Comparison of ENCODE assay signal across 23 mouse cellular contexts in the genomic region with DNA sequence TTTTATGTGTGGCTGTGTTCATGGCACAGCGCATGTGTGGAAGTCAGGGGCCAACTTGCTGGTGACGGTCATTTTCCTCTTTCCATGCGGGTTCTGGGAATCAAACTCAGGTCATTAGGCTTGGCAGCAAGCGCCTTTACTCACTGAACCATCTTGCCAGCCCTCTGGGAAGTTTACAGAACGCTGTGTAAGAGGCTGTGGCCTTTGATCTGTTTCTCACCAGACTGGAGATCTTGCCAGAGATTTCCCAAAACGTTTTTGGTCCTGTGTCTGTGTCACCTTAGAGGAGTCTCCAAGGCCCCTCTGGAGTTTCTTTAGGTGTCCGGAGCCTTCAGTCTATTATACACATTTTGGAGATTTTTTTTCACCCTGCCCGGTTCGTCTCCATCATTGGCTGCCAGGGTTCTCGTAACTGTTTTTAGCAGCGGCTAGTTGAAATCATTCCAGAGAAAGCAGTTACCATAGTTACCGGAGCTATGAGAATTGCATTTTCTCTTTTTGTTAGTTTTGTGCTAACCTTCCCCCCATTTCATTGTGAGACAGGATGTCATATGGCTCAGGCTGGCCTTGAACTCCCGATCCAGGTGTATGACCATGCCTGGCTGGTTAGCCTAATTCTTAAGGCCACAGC. TPM values are rescaled to one million over a fixed set of nuclear protein-coding genes. Genes with fewer than 3 reads are reported as not detected.
DNase-seq lines count a peak whose midpoint lies in the region; ATAC-seq and TF ChIP-seq lines count a peak whose summit lies in the region.
"Had no signal": no experiment of that assay in that cellular context is flagged by ENCODE, and none has a peak within 500 bp of the region (broad histone marks: within the 10 kb centered on the region; RNA-seq: fewer than 3 reads in every experiment).

No protein-coding gene starts in this region.

- intact Hi-C loops in left cerebral cortex, adult 2 months (cut with DNase I), result no loop called here
- intact Hi-C loops in heart, adult 2 months (cut with DNase I), result no loop called here

- H3K4me1 ChIP-seq in lung, embryonic 16.5 days (replicated peaks; ENCODE audit: control insufficient read depth, insufficient read depth, low read length), result peaks cover 48% of the 10 kb centered on the region
- peaks cover 4% of the 10 kb centered on the region; the same call in 1 of the 2 replicates for H3K4me1 ChIP-seq in heart, adult 2 months (ENCODE audit: control insufficient read depth, insufficient read depth, low read length)

- H3K36me3 ChIP-seq in lung, embryonic 16.5 days (ENCODE audit: control insufficient read depth, insufficient read depth, low read length), result peaks cover 2% of the 10 kb centered on the region
- H3K36me3 ChIP-seq in heart, adult 2 months (ENCODE audit: control insufficient read depth, insufficient read depth, low read length), result peaks cover 3% of the 10 kb centered on the region

- TF ChIP-seq EP300 in heart, adult 2 months (IDR thresholded peaks at IDR 0.05; ENCODE audit: insufficient read depth, low read depth, low read length), result no peak

- no peak for DNase-seq in frontal cortex, postnatal 10 days (ENCODE audit: low spot score in 2 of 2)
- no peak for DNase-seq in left cerebral cortex, adult 2 months (ENCODE audit: extremely low spot score in 1 of 2, low spot score in 2 of 2)
- DNase-seq in left cerebral cortex, adult 9 months (ENCODE audit: low spot score in 2 of 2), result no peak
- no peak for DNase-seq in lung, postnatal 10 days
- peak; percentile 78 for DNase-seq in brain, adult 2 months (ENCODE audit: low read depth, low spot score)
- no peak for DNase-seq in heart, adult 2 months
- DNase-seq: adrenal gland, adult 2 months; cerebellum, adult 11-12 months; cerebellum, postnatal 10 days; gastrocnemius, postnatal 36 days; kidney, adult 9 months; kidney, postnatal 14 days had no signal

- WGBS in lung, embryonic 16.5 days, result 46% methylated on average over 13 of the region's 13 CpGs
- 73% methylated on average over 13 of the region's 13 CpGs for WGBS in heart, adult 2 months

- no peak for TF ChIP-seq POLR2A in heart, adult 2 months (IDR thresholded peaks at IDR 0.05; ENCODE audit: insufficient read depth, low read depth, low read length)

- peak; percentile 54 for ATAC-seq in frontal cortex, adult (ENCODE audit: low TSS enrichment)
- ATAC-seq in lung, embryonic 16.5 days (ENCODE audit: low read depth), result no peak
- ATAC-seq: Patski had no signal

- H3K9me3 ChIP-seq in lung, embryonic 16.5 days (ENCODE audit: control insufficient read depth, low read length), result no peaks in the 10 kb centered on the region
- H3K9me3 ChIP-seq: embryonic facial prominence, embryonic 10.5 days; G1E; limb, embryonic 15.5 days; liver, embryonic 15.5 days; midbrain, embryonic 10.5 days; neural tube, embryonic 13.5 days had no signal

- peaks cover 1% of the 10 kb centered on the region for H3K79me2 ChIP-seq in heart, adult 2 months (replicated peaks; ENCODE audit: control insufficient read depth, insufficient read depth, low read length)

- no peak for TF ChIP-seq CTCF in left cerebral cortex, adult 2 months (IDR thresholded peaks at IDR 0.05)
- no peak for TF ChIP-seq CTCF in heart, adult 2 months (IDR thresholded peaks at IDR 0.05)

- no peak overlapping the region for H3K4me3 ChIP-seq in left cerebral cortex, adult 2 months
- no peak overlapping the region for H3K4me3 ChIP-seq in lung, embryonic 16.5 days (ENCODE audit: low read length)
- H3K4me3 ChIP-seq in heart, adult 2 months, result no peak overlapping the region
- H3K4me3 ChIP-seq: embryonic facial prominence, embryonic 10.5 days; limb, embryonic 15.5 days; liver, embryonic 15.5 days; midbrain, embryonic 10.5 days; neural tube, embryonic 13.5 days had no signal

- H3K27me3 ChIP-seq in lung, embryonic 16.5 days (ENCODE audit: control insufficient read depth, insufficient read depth, low read depth, low read length), result no peaks in the 10 kb centered on the region
- no peaks in the 10 kb centered on the region for H3K27me3 ChIP-seq in heart, adult 2 months (ENCODE audit: control insufficient read depth, insufficient read depth, low read length)
- H3K27me3 ChIP-seq: CH12.LX; limb, embryonic 15.5 days; liver, embryonic 15.5 days; neural tube, embryonic 13.5 days; Patski had no signal

- no peak overlapping the region for H3K4me2 ChIP-seq in lung, embryonic 16.5 days (ENCODE audit: low read depth, low read length)
- H3K4me2 ChIP-seq: hindbrain, embryonic 14.5 days; limb, embryonic 15.5 days; liver, embryonic 15.5 days; neural tube, embryonic 13.5 days had no signal

- H3K9ac ChIP-seq in lung, embryonic 16.5 days (ENCODE audit: low read length), result no peak overlapping the region
- no peak overlapping the region for H3K9ac ChIP-seq in heart, adult 2 months (ENCODE audit: low read depth, low read length)
- H3K9ac ChIP-seq: hindbrain, embryonic 14.5 days; limb, embryonic 15.5 days; liver, embryonic 15.5 days; neural tube, embryonic 13.5 days had no signal

- peak overlapping the region; percentile 51 for H3K27ac ChIP-seq in left cerebral cortex, adult 2 months
- peak overlapping the region; percentile 33; the same call in 1 of the 2 replicates for H3K27ac ChIP-seq in lung, embryonic 16.5 days (ENCODE audit: low read length)
- H3K27ac ChIP-seq in heart, adult 2 months, result no peak overlapping the region
- H3K27ac ChIP-seq: embryonic facial prominence, embryonic 10.5 days; hindbrain, embryonic 14.5 days; limb, embryonic 15.5 days; liver, embryonic 15.5 days; neural tube, embryonic 13.5 days had no signal

RNA-seq across cellular contexts. Expression of gene Abhd2, which starts 22.3 kb away (rescaled TPM):
- total RNA-seq in left cerebral cortex, adult 2 months (2021), result 100 to 1,000 TPM; 103 to 116 TPM
- polyA plus RNA-seq in lung, embryonic 16.5 days (2015; fragmentation: Nextera tagmentation; extraction: Ambion mirVana), result 22.8 and 24.9 TPM in 2 replicates
- total RNA-seq in heart, adult 2 months (2021), result 10 to 100 TPM; 33.8 to 36.3 TPM
- polyA plus RNA-seq in heart, adult 2 months (2012; rRNA removed), result 8.4 and 15.8 TPM in 2 replicates
